Mouse (Mus musculus) leukemia stem cell, adult 10-12 weeks (primary cell): ENCODE measurements around the gene Zfp641. TPM values are rescaled to one million over a fixed set of nuclear protein-coding genes. Genes with fewer than 3 reads are reported as not detected.

Experiments
- polyA plus RNA-seq: library from polyadenylated mRNA; stranded (reverse); fragments of >175 nt; gene quantifications from 2 replicates; pipeline ENCODE4 v1.2.3, GENCODE M21; 2012; ENCODE audit warnings: low replicate concordance

The Zfp641 gene
- polyA plus RNA-seq: 0.03 TPM in 1 of 2 replicates, not detected in the other

DNA sequence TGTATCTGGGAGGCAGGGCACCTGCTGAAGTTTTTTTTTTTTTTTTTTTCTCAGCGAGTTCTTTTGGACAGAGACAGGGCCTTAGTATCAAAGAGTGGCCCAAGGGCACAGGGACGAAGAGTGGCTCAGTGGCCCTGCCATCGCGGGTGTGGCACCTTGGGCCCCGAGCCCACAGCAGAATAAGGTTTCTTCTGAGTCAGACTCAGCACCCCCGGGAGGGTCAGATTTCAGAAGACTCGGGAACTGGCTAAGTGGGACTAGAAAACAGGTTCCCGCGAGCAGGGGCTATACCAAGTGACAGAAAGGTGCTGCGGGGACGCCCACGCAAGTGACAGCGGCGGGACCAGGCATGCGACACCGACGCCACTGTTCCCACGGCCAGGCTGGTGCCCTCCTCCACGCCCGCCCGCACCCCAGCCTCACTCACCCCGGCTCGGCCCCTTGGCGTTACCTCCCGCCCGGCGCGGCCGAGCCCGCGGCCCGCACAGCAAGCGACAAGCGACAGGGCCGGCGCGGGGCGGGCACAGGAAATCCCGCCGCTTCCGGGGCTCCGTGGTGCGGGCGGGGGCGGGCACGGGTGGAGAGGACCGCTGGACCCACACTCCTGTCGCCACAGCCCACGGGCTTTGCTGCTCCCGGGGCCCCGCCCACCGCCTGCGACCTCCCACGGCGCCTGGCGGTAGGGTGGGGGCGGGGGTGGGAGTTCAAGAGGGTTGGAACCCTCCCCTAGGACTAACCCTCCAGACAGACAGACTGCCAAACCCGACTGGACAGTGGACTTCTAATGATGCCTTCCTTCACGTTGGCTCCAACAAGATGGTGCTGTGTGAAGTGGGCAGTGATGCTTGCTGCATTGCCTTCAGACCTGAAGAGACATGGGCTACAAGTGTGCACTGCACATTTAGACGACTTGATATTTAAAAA lies at the start of gene Zfp641:
Zfp641 (minus strand) TSS at position 534 of the 924 bp plus-strand sequence.

GRCm38 (mm10) chr15:98340887-98341286 lies 44.9 kb upstream of the Zfp641 start, which contains the start of gene Olfr284:
Gene Olfr284 (minus strand): TSS chr15:98340987.

DNA sequence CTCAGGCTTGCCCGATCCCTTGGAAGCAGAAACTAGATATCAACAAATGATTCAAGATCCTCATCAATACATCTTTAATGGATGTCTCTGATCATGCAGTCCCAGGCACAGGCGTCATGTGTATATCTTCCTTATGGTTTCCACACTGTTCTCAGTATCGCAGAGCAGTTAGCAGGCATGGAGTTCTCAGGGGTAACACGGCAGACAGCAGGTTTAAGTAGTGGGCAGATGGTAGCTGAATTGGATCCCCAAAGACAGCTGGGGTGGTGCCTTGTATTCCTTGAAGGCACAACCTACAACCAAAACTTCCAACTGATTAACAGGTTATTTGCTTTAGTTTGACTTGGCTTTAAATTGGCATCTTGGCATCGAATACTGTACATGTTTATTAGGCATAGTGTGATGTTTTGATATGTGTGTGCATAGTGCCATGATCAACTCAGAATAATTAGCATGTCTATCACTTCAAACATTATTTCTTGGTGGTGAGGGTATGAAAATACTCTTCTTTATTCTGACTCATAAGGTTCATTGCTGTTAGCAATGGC lies 21.3 kb upstream of the Zfp641 start, which contains the start of gene Olfr285:
Olfr285 (minus strand) TSS at position 177 of the 548 bp plus-strand sequence.

DNA sequence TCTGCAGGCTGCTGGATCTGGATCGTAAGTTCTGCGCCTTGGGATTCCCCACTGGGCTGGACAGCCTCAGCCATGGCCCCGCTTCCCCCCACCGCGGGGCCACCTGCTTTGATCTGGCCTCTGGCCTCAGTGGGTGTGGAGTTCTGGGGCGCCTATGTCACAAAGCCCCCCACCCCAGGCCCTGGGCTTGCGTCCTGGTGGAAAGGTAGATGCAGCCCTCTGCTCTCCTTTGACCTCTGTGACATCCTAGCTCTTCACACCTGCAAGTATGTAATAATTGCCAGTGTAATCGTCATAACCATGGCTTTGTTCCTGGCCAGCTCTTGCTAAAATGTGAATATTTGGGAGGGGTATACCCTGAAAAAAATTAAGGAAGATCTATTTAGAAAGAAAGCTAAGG lies 38.8 kb downstream of the Zfp641 start, which contains the start of gene H1fnt:
H1fnt (minus strand) TSS at position 101 of the 400 bp plus-strand sequence.

Other genes starting within 250 kb of the Zfp641 start
- 10.8 and 21.1 TPM in 2 replicates for gene Pfkm, start 203.6 kb downstream of the Zfp641 start, polyA plus RNA-seq
- gene Senp1, start 202.4 kb downstream of the Zfp641 start, polyA plus RNA-seq: 20.6 and 31.0 TPM in 2 replicates
- 1.5 and 4.5 TPM in 2 replicates for gene Asb8, start 130.5 kb downstream of the Zfp641 start, polyA plus RNA-seq
- gene Ccdc184, start 129.0 kb downstream of the Zfp641 start, polyA plus RNA-seq: 0.27 and 0.57 TPM in 2 replicates
- gene Olfr288, start 100.6 kb downstream of the Zfp641 start, polyA plus RNA-seq: not detected in 2 replicates
- 0.08 TPM in 1 of 2 replicates, not detected in the other for gene Gm44579, start 75.2 kb downstream of the Zfp641 start, polyA plus RNA-seq
- not detected in 2 replicates for gene Olfr287, start 75.1 kb downstream of the Zfp641 start, polyA plus RNA-seq
- not detected in 2 replicates for gene Olfr286, start 61.7 kb downstream of the Zfp641 start, polyA plus RNA-seq
- gene H1fnt, start 38.9 kb downstream of the Zfp641 start, polyA plus RNA-seq: not detected in 2 replicates
- gene Olfr285, start 21.2 kb upstream of the Zfp641 start, polyA plus RNA-seq: not detected in 2 replicates
- gene Olfr284, start 44.8 kb upstream of the Zfp641 start, polyA plus RNA-seq: not detected in 2 replicates
- gene Olfr283, start 84.8 kb upstream of the Zfp641 start, polyA plus RNA-seq: 0.09 TPM in 1 of 2 replicates, not detected in the other
- not detected in 2 replicates for gene Olfr282, start 135.1 kb upstream of the Zfp641 start, polyA plus RNA-seq
- not detected in 2 replicates for gene Olfr281, start 156.4 kb upstream of the Zfp641 start, polyA plus RNA-seq
- gene OR5BS1P, start 173.7 kb upstream of the Zfp641 start, polyA plus RNA-seq: 0.08 TPM in 1 of 2 replicates, not detected in the other
- not detected in 2 replicates for gene Lalba, start 186.6 kb upstream of the Zfp641 start, polyA plus RNA-seq
- 0.26 TPM in 1 of 2 replicates, not detected in the other for gene Olfr279, start 196.2 kb upstream of the Zfp641 start, polyA plus RNA-seq
- 15.3 and 23.6 TPM in 2 replicates for gene Kansl2, start 238.1 kb upstream of the Zfp641 start, polyA plus RNA-seq